Mouse (Mus musculus): Measurements from ENCODE around the gene Atg2a.

GRCm38 (mm10) chr19:6206716-6207115 is 34.8 kb upstream of the Atg2a start:
- TF ChIP-seq CTCF (IDR thresholded peaks at IDR 0.05; ENCODE audit: low read depth, low read length) (no peak), POLR2A (IDR thresholded peaks at IDR 0.05; ENCODE audit: extremely low read depth, insufficient read depth, low read length) (no peak)

Measured in liver, adult 2 months (tissue).